Mouse (Mus musculus): ENCODE measurements around the gene Grtp1.
A peak's percentile ranks its signal among the peaks of the same experiment; 100 is the strongest.

The Grtp1 gene

GRCm38 (mm10) chr8:13200301-13201012, at the start of gene Grtp1:
Gene Grtp1, minus strand, starts transcription at chr8:13200620.
- DNase-seq (ENCODE audit: low spot score), result peak; percentile 64

GRCm38 (mm10) chr8:13244343-13244880, 44.0 kb upstream of the Grtp1 start:
- DNase-seq (ENCODE audit: low spot score), result no peak

- no peak for DNase-seq (ENCODE audit: low spot score)
Observed at GRCm38 (mm10) chr8:13242985-13243870, 42.8 kb upstream of the Grtp1 start.

- no peak for DNase-seq (ENCODE audit: low spot score)
Observed at GRCm38 (mm10) chr8:13240691-13241090, 40.3 kb upstream of the Grtp1 start.

- no peak for DNase-seq (ENCODE audit: low spot score)
Observed at GRCm38 (mm10) chr8:13240055-13240454, 39.6 kb upstream of the Grtp1 start.

- no peak for DNase-seq (ENCODE audit: low spot score)
Observed at GRCm38 (mm10) chr8:13234803-13235202, 34.4 kb upstream of the Grtp1 start.

GRCm38 (mm10) chr8:13230471-13230870, 30.1 kb upstream of the Grtp1 start:
- DNase-seq (ENCODE audit: low spot score), result no peak

GRCm38 (mm10) chr8:13229802-13230201, 29.4 kb upstream of the Grtp1 start:
- no peak for DNase-seq (ENCODE audit: low spot score)

- DNase-seq (ENCODE audit: low spot score), result no peak
Observed at GRCm38 (mm10) chr8:13228923-13229610, 28.6 kb upstream of the Grtp1 start.

- DNase-seq (ENCODE audit: low spot score), result no peak
Observed at GRCm38 (mm10) chr8:13227184-13227583, 26.8 kb upstream of the Grtp1 start.

GRCm38 (mm10) chr8:13226288-13226687, 25.9 kb upstream of the Grtp1 start:
- DNase-seq (ENCODE audit: low spot score), result no peak

GRCm38 (mm10) chr8:13224426-13224825, 24.0 kb upstream of the Grtp1 start:
- no peak for DNase-seq (ENCODE audit: low spot score)

GRCm38 (mm10) chr8:13218441-13218840, 18.0 kb upstream of the Grtp1 start:
- no peak for DNase-seq (ENCODE audit: low spot score)

GRCm38 (mm10) chr8:13217986-13218385, 17.6 kb upstream of the Grtp1 start:
- no peak for DNase-seq (ENCODE audit: low spot score)

- no peak for DNase-seq (ENCODE audit: low spot score)
Observed at GRCm38 (mm10) chr8:13217093-13217492, 16.7 kb upstream of the Grtp1 start.

GRCm38 (mm10) chr8:13216386-13216785, 16.0 kb upstream of the Grtp1 start:
- DNase-seq (ENCODE audit: low spot score), result no peak

GRCm38 (mm10) chr8:13213479-13214268, 13.3 kb upstream of the Grtp1 start:
- peak; percentile 85 for DNase-seq (ENCODE audit: low spot score)

- no peak for DNase-seq (ENCODE audit: low spot score)
Observed at GRCm38 (mm10) chr8:13209770-13210169, 9.3 kb upstream of the Grtp1 start.

- no peak for DNase-seq (ENCODE audit: low spot score)
Observed at GRCm38 (mm10) chr8:13208627-13209355, 8.4 kb upstream of the Grtp1 start.

- DNase-seq (ENCODE audit: low spot score), result no peak
Observed at GRCm38 (mm10) chr8:13206290-13206689, 5.9 kb upstream of the Grtp1 start.

GRCm38 (mm10) chr8:13205311-13205710, 4.9 kb upstream of the Grtp1 start:
- no peak for DNase-seq (ENCODE audit: low spot score)

Data from urinary bladder, postnatal 25 days (tissue).